Mouse (Mus musculus): ENCODE measurements at regions not wholly inside any gene's neighbourhood (a gene's known extent, or its start where the extent isn't known, plus 50 kb on each side); places are given as distances from the start of the nearest gene placed in this dataset.
A peak's percentile ranks its signal among the peaks of the same experiment; 100 is the strongest.

DNA sequence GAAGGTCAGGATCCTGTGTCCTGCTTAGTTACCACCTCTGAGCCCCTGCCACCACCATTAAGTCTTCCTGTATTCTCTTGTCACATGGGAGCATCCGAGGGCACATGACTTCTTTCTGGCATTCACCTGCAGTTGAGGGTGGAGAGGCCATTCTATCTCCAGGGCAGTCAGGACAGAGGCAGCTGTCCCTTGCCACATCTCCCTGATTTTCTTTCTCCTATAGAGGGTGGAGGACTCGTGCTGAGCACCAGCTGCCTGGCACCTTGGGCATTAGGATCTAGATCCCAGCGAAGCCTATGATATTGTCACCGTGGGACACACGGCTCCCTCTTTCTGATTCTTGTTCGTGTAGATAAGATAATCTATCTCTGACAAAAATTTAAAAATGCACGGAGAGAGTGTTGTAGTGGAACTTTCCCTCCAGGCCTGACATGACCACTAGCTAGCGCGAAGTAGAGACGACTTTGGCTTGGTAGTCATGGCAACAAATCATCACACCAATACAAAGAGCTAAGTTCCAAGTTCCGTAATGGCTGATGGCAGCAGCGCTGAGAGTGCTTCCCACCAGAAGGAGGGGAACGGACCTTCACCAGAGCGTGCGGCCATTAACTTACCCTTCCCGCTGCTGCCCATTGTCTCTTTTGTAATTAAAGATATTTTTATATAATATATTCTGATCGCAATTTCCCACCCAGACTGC is 137.7 kb downstream of the Ipmk start:
- DNase-seq (ENCODE audit: low spot score in 2 of 2) = peak in 1 of 2 experiments; percentile 27

DNA sequence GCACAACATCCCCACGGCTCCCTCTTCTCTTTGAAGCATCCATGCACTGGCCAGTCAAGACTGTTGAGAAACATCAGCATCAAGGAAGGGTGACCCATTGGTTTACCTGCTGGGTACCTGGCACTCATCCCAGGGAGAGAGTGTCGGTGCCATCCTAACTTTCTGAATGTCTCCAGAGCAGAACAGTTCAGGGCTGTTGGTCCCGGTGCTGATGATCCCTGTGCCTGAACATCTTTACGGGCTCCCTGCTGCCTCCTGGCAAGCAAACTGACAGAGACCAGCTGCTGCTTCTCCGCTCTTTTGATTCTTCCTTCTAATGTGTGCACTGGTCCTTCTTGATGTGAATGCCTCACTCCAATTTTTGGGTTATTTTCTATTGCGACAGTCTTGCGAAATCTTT is 142.2 kb downstream of the Ipmk start:
- DNase-seq (ENCODE audit: low spot score in 2 of 2) = no peak

DNA sequence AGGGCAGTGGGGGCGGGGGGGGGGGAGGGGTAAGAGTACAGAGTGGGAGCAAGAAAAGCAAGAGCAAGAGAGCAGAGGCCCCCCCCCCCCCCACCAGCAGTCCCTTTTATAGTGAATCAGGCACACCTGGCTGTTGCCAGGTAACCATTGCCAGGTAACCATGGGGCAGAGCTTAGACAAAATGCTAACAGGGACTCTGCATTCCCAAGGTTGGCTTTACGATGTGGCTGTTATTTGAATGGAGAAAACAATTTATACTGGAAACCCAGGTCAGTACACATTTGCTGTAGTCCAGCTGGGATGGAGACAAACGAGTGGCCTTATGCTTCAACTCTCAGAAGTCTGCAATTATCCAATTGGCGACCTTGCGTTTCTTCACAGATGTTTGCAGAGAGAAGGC is 154.5 kb downstream of the Ipmk start:
- DNase-seq (ENCODE audit: low spot score in 2 of 2) = no peak

DNA sequence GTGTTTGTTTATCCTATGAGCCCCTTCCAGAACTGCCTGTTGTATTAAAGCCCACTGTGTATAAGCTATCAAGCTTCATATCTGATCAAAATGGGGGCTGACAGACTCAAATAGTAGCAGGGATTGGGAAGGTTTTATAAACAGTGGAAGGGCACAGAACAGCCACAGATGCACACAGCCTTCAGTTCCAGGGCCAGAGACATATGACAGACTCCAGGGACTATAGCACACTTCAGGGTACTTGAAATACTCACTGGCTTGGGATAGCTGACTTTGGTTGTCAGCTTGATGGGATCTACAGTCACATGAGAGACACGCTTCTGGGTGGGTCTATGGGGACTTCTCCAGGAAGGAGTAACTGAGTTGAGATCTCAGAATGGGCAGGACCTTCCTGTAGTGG is 156.7 kb downstream of the Ipmk start:
- no peak for DNase-seq (ENCODE audit: low spot score in 2 of 2)

DNA sequence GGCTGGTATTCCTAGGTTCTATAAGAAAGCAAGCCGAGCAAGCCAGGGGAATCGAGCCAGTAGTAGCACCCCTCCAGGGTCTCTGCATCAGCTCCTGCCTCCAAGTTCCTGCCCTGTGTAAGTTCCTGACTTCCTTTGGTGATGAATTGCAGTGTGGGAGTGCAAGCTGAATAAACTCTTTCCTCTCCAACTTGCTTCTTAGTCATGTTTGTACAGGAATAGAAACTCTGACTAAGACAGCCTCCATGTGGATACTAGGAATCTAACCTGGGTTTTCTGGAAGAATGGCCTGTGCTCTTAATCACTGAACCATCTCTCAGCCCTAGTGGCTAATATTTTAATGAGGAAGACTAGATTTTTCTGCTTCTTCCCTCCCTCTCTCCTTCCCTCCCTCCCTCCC is 177.7 kb downstream of the Ipmk start:
- DNase-seq (ENCODE audit: low spot score in 2 of 2) = no peak

DNA sequence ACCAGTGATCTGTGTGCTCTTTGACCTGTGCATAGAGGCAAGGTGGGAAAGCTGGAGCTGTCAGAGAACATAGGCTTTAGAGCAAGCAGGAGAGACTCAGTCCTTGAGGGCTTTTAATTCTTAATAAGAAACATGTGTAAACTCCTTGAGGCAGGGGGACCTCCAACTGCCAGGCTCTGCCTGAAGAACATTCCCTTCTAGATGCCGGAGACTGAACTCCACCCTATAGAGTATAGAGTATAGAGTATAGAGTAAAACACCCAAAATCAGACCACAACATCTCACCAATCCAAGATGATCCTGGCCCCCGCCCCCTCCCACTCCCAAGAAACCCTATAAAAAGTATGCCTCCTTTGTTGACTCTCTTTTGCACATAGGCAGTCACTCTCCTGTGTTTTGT is 186.2 kb downstream of the Ipmk start:
- DNase-seq (ENCODE audit: low spot score in 2 of 2) = no peak

DNA sequence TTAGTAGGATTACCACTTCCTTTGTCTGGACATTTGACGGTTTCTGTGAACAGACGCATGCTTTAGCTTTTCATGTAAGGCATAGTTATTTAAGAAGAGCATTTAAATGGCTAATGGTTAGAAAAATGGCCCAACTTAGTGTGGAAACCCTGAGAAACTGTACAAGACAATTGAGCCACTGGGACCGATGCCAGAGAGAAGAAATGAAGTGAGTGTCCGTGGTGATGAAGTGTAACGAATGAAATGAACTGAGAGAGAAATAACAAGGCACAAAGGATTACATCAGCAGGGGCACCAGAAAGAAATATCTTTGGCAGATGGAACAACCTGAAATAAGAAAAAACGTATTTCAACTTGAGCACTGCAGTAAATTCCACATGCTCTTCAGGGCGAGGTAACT is 197.9 kb downstream of the Ipmk start:
- DNase-seq (ENCODE audit: low spot score in 2 of 2) = no peak

DNA sequence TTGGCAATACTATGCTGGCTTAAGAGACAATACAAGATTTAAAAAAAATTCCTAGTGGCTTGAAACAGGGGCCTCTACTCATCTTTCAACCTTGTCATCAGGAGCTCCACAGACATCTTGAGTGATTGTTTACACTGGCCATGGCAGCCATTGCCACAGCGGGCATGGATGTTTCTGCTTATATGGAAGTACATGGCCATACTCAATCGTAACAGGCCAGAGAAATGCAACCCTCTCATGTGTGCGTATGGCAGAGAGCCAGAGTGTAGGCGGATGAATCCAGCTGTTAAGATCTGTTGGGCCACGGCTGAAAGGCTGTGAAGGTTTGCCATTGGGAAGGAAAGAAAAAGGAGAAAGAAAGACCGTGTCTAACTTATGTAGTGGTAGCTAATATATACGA is 198.9 kb downstream of the Ipmk start:
- no peak for DNase-seq (ENCODE audit: low spot score in 2 of 2)

DNA sequence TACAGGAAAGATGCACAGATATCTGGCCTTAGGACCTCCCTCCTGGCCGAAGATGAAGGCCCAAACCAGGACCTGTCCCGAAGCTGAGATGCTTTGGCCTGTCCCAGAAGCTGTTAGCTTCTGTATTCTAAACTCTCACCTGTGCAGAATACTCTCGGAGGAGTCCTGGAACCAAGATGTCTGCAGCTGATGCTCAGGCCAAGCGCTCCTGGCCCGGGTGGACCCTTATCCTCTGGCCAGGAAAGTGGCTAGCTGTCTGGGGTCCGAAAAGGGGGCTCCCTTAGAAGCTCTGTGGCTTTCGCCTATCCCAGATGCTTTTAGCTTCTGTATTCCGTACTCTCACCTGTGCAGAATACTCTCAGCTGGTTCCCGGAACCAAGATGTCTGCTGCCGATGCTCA is 236.2 kb downstream of the Ipmk start:
- DNase-seq (ENCODE audit: low spot score in 2 of 2) = no peak

DNA sequence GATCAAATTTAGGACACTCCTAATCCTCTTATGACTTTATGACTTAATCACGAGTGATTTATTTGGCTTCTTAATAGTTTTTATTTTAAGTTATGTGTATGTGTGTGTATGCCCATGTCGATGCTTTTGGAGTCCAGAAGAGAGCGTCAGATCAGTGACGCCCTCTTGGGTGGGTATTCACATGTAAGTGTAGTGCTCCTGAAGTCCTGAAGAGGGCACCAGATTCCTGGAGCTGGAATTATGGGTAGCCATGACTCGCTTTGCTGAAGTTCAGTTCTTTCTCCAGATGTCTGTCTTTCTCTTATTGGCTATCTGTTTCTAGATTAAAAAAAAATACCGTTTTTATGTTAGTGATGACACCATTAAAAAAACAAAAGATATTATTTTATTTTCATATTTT is 251.0 kb downstream of the Ipmk start:
- no peak for DNase-seq (ENCODE audit: low spot score in 2 of 2)

DNA sequence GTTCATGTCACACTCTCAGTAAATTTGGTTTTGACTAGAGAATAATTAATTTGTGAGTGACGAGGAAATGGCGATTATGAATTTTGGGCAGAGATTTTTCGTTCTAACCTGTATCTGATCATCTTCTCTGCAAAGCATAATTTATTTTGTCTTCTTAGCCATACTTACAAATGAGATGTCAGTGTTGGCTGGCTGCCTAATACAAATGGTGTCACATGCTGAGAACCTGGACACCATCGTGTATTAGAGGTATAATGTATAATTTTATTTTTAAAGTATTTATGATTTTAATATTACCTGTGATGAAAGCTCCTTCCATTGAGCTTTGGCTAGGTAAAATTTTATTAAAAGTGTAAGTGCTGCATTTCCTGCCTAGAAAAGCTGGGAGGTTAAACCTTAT is 266.2 kb downstream of the Ipmk start:
- no peak for DNase-seq (ENCODE audit: low spot score in 2 of 2)

DNA sequence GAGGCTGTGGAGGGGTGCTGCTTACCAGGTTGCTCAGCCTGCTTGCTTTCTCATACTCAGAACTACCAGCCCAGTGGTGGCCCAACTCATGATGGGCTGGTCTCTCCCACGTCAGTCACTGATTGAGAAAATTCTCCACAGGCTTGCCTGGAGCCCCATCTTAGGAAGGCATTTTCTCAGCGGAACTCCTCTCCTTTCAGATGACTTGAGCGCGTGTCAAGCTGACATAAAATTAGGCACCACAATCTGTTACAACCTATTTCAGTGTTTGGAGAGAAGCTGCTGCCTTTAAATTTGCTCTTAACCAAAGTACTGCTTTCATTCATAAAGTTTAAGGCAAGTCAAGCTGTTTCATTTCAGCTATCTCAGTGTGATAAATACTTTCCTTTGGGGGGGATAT is 269.6 kb downstream of the Ipmk start:
- DNase-seq (ENCODE audit: low spot score in 2 of 2) = peak in 1 of 2 experiments; percentile 6

DNA sequence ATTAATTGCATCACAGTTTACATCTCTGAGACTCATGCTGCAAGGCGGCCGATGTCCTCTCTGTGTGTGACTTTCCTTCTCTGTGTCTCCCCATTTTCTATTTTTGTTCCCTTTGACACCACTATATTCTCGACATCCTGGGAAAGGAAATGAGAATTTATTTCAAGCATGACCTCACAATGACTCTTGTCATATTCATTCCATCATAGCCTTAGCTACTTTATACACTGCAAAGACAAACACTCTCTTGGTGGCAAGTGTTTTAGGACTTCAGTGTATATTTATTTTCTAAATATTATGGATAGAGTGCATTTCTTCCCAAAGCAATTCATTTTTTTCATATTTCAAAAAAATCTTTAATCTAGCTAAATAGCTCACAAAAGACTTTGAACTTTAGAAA is 298.5 kb downstream of the Ipmk start:
- DNase-seq (ENCODE audit: low spot score in 2 of 2) = no peak

DNA sequence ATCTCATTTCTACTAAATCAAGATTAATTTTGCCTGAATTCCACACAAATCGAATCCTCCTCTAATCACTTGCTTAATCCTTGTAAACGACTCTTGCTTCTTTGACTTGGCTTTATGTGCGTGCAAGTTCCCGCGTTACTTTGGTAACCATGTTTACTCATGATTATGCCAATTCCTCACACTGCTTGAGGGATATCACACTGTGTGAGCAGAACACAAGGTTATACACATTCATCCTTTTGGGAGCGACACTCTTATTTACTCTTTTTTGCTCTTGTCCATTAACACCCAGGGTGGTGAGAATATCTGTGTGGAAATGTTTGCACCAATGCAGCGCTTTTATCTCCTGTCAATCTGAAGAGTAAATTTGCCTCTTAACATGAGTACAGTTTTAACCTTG is 310.0 kb downstream of the Ipmk start:
- no peak for DNase-seq (ENCODE audit: low spot score in 2 of 2)

DNA sequence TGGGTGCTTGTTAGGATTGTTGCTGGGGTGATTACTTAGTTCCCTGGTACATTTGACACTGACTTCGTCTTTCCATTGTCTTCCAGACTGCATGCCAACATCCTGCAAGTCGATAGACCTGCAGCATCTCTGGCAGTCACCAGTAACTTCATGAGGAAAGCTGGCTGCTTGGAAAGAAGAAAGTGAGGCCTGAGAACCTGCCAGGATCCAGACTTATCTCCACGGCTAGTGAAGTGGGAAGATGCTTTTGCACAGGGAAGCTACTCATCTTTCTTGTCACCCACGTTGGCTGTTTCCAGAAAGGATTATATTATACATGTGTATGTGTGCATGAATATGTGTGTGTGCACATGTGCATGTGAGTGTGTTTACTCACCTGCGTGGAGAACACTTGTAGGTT is 316.0 kb downstream of the Ipmk start:
- no peak for DNase-seq (ENCODE audit: low spot score in 2 of 2)

DNA sequence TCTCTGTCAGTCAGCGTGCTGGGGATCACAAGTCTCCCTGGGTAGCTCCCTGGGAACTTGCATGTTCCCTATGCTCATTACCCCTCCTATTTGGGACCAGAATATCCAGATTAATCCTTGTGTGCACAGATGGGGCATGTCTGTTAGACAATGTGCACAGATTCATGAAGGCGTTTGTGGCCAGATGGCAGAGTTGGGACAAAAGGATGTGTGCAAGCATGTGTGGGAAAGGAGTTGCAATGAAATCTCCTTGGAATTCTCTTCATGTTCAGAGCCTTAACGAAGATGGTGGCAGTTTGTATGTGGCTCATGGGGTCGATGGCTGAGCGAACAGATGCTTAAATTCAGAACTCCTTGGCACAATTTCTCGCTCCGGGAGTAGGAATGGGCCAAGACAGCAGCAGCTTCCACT is 319.6 kb downstream of the Ipmk start:
- peak; percentile 88 to 89 for DNase-seq (ENCODE audit: low spot score in 2 of 2)

DNA sequence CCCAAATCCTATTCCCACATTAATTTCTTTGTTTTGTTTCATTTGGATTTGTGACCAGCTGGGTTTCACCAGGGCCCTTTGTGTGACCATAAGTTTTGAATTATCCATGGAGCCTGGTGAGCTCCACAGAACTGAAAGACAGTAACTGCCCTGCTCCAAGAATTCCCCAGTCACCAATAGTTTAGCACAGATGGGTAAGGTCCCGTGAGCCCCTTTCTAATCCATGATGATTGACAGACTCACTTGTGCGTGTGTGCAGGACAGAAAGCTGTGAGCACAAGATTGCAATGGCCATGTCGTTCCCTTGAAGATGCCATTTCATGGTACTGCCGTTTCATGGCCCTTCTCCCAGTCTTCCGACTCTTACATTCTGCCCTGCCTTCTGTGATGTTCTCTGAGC is 331.7 kb downstream of the Ipmk start:
- no peak for DNase-seq (ENCODE audit: low spot score in 2 of 2)

DNA sequence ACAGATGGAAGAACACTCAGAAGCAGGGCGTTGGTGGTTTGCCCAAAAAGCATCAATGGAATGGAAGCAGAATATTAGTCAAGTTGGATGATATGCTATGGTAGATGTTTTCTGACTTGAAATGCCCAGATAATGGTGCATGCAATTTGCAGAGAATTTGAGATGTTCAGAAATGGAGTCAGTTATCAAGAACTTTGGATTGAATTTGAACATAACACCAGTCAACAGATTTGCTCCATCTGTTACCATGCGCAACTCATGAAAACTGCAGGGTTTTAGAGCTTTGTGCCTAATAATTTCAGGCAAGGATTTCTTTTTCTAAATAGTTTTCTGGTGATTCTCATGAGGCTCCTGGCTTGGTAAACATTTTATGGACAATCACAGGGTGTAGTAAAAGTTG is 365.9 kb downstream of the Ipmk start:
- peak; percentile 8 for DNase-seq (ENCODE audit: low spot score in 2 of 2)

DNA sequence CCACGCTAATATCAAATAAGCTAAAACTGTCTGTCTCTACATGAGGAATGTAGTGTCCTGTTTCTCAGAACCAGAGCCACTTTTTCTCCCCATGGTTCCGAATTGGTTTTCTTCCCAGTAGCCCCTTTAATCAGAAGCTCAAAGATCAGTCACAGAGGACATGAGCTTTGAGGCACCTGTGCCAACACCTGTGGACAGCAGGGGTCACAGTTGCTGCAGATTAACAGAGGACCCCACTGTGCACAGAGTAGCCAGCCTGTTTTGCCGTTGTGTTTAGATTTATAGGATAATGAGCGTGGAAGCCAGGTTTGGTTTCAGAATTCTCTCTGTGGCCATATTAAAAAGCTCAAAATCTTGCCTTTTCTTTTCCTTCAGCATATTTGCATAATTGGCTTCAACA is 380.2 kb downstream of the Ipmk start:
- no peak for DNase-seq (ENCODE audit: low spot score in 2 of 2)

DNA sequence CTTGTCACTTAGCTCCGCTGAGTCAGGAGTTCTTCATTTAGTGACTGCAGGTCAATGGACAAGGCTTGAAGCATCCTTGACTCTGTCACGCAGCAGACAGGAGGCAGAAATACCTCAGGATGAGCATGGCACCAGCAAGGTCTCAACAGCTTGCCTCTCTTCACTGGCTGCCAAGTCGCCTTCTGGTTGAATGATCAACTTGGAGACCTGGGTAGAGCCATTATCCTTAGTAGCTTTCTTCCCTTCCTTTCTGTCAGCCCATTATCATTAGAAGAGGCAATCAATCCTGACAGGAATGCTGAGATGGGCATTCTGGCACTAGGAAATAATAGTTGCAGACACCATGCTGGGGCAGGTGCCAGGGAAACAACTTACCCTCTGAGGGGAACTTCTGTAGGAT is 386.3 kb downstream of the Ipmk start:
- no peak for DNase-seq (ENCODE audit: low spot score in 2 of 2)

DNA sequence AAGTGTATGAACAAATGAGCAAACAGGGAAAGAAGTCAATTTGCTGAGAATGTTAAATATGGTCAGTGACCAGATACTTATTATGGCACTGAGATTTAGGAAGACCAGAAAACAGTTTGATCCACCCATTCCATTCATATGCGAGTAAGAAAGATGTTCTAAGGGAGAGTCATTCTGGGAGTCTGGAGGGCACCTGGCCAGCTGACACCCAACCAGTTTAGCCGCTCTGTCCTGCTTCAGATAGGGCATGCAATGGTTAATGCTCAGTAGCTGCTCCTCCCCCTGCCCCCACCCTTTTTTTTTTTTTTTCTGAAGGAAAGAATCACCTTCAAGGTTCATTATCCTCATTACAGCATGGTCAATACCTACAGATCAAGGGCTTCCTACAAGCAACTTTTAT is 386.9 kb downstream of the Ipmk start:
- DNase-seq (ENCODE audit: low spot score in 2 of 2) = no peak

DNA sequence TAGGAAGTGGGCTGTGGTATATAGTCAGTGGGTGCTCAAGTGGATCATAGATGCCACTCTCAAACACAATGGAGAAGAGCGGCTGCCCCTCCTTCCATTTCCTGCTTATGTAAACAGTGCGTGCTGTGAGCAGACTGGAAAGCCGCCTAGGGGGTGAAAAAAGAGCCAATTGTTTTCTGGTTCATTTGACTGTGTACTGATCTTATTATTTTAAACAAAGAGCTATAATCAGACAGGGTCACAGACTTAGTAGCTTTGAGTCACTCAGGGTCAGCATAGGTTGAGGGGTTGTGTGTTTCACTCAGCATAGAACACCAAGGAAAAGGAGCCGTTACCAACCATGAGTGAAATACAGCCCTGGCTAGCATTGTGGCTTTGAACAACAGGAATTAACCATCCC is 390.7 kb downstream of the Ipmk start:
- DNase-seq (ENCODE audit: low spot score in 2 of 2) = no peak

DNA sequence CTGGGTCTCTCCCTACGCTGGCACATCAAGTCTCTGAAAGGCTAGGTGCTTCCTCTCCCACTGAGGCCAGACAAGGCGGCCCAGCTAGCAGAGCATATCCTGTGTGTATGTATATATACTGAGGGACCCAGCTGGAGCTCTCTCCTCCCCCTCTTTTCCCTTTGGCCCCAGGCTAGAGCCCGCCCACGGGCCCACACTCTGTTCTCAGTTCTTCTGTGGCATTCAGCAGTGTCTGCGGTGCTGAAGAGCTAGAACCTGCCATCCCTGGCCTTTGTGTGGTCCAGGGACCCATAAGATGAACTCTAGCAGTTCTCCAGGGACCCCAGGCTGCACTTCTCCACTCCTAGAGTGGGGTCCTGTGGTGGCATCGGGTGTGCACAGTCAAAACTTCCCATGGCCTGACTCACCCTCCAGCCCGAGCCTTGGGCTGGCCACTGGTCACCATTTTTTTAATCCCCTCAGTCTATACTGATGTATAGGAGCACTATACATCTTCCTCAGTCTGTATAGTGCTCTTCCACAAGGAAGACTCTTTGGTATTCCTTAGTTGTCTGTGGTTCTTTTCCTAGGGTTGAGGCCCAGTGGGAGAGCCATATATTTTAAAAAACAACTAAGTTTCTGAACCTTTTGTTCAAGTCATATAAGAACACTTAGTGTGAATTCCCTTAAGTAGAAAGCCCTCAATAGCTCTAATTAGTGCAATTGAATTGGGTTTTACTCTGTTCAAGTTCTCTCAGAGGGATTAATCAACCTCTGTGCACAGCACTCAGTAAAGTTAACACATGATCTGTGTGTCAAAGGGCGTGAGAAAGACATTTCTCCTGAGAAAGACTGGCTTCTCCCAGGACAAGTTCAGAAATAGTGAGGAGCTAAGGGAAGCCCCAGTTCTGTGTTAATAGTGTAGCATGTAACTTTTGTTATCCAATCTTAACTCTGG is 401.3 kb downstream of the Ipmk start:
- DNase-seq (ENCODE audit: low spot score in 2 of 2) = no peak
